Mouse (Mus musculus) testis, adult 2 months (tissue): ENCODE results near the gene B4gat1.

Experiments
- CTCF ChIP-seq: fragments of 200-500 bp; IDR thresholded peaks from 2 replicates; pipeline ENCODE4 v1.5.1; 2012; ENCODE audit warnings: low read depth, mild to moderate bottlenecking, inconsistent platforms, low read length, moderate library complexity; ENCODE audit not compliant: control insufficient read depth, insufficient read depth, insufficient replicate concordance
- POLR2A ChIP-seq: fragments of 200-500 bp; IDR thresholded peaks from 2 replicates; pipeline ENCODE4 v1.6.1; 2012; ENCODE audit warnings: low read depth, mild to moderate bottlenecking, inconsistent platforms, low read length, moderate library complexity; ENCODE audit not compliant: control insufficient read depth

DNA sequence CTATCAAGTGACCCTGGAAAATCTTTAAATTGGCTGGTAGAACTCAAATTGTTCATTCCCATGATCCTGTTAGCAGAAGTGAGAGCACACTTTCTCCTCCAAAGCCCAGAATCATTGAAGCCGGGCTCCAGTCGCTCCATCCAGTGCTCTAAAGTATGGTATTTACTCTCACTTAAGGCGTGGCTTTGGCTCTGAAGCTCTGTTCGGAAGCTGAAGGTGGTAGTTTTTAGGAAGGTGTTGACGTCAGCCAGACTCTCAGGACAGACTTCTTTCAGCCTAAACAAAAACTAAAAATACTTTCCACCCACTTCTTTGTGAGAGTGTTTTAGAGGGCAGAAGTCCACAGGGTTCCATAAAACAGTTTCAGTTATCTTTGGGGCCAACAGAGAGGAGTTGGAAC, 34.9 kb downstream of the B4gat1 start:
- TF ChIP-seq CTCF (no peak), POLR2A (no peak)
